Mouse (Mus musculus): ENCODE results near the gene Myh10.

GRCm38 (mm10) chr11:68719774-68720173 lies 28.4 kb downstream of the Myh10 start:
- no peak for TF ChIP-seq CTCF (IDR thresholded peaks at IDR 0.05; ENCODE audit: low read depth)
- TF ChIP-seq EP300 (IDR thresholded peaks at IDR 0.05; ENCODE audit: low read depth) = no peak

Data from liver, embryonic 14.5 days (tissue).